Mouse (Mus musculus) olfactory bulb, adult 2 months (tissue): ENCODE results near the gene Sept1. TPM values are rescaled to one million over a fixed set of nuclear protein-coding genes. Genes with fewer than 3 reads are reported as not detected.

Experiments
- H3K27ac ChIP-seq: fragments of 200-500 bp; 2 replicates; pipeline ENCODE4 v1.5.1; 2012; ENCODE audit warnings: low read depth, low read length; ENCODE audit not compliant: insufficient read depth
- H3K4me1 ChIP-seq: fragments of 200-500 bp; 2 replicates; pipeline ENCODE4 v1.6.1; 2012; ENCODE audit warnings: low read length; ENCODE audit not compliant: control insufficient read depth, insufficient read depth
- H3K4me3 ChIP-seq: fragments of 200-500 bp; 2 replicates; pipeline ENCODE4 v1.5.1; 2012; ENCODE audit warnings: mild to moderate bottlenecking, low read depth, low read length, moderate library complexity; ENCODE audit not compliant: insufficient read depth
- POLR2A ChIP-seq: fragments of 200-500 bp; IDR thresholded peaks from 2 replicates; pipeline ENCODE4 v1.6.1; 2012; ENCODE audit warnings: mild to moderate bottlenecking, low read depth, low read length, moderate library complexity; ENCODE audit not compliant: insufficient read depth
- WGBS: fragments of 180-500 bp; shearing (Covaris S2); methylation state at CpG from one replicate; pipeline ENCODE4 v1.1.7; 2018; 5-methylcytosine and 5-hydroxymethylcytosine counted together
- polyA plus RNA-seq: library from polyadenylated mRNA; stranded (reverse); fragments of >200 nt; gene quantifications from 2 replicates; pipeline ENCODE4 v1.2.4, GENCODE M21; 2012; ENCODE audit warnings: low replicate concordance; ENCODE audit not compliant: missing spikeins, insufficient read depth, insufficient read length

Gene Sept1
- polyA plus RNA-seq, 1 experiment: 2,394 TPM

DNA sequence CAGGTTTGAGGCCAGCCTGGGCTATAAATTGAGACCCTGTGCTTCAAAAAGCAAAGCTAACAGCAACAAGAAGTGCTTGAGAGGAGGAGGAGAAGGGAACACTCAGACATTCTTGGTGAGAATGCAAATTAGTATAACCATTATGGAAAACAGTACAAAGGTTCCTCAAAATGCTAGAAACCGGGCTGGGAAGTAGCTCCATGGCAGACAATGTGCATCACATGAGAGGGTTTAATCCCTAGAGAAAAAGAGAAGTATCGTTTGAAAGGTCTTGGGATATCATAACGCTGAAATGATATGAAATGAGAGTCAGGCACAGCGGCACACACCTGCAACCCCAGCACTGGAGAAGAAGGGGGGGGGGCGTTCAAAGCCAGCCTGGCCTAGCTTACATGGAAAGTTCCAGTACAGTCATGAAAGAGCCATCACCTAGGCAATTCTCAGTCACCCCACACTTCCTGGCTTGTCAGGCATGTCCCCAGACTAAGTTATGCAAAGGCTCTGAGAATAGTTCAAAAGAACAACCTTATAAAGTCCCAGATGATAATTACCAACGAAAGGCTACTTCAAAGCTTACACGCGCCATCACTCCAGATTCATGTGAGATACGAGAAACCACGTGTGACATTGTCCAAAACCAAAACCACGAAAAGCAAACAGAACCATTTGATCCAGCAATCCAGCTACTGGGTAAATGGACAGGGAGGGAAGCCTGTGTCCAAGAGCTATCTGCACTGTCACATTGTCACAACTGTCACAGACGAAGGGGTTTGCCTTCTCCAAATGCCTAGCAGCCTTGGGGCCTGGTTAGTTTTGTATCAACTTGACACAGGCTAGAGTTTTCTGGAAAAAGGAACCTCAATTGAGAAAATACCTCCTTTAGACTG is 67.1 kb downstream of the Sept1 start:
- no peak for TF ChIP-seq POLR2A
- 86% methylated on average over 12 of the region's 12 CpGs for WGBS
- H3K4me3 ChIP-seq: no peak overlapping the region

More for the DNA sequence above, 67.1 kb downstream of the Sept1 start:
- no peaks in the 10 kb centered on the region for H3K4me1 ChIP-seq
- H3K27ac ChIP-seq: no peak overlapping the region

Other genes starting within 250 kb of the Sept1 start
- not detected in 2 replicates for gene Mvp, start 218.5 kb downstream of the Sept1 start, polyA plus RNA-seq
- not detected in 2 replicates for gene Pagr1b, start 216.6 kb downstream of the Sept1 start, polyA plus RNA-seq
- not detected in 2 replicates for gene Pagr1a, start 215.8 kb downstream of the Sept1 start, polyA plus RNA-seq
- not detected in 2 replicates for gene Gm42742, start 212.0 kb downstream of the Sept1 start, polyA plus RNA-seq
- not detected in 2 replicates for gene Prrt2, start 211.9 kb downstream of the Sept1 start, polyA plus RNA-seq
- gene Maz, start 206.1 kb downstream of the Sept1 start, polyA plus RNA-seq: 437 and 572 TPM in 2 replicates
- gene Kif22, start 190.7 kb downstream of the Sept1 start, polyA plus RNA-seq: not detected in 2 replicates
- gene Zg16, start 145.8 kb downstream of the Sept1 start, polyA plus RNA-seq: not detected in 2 replicates
- gene AI467606, start 141.8 kb downstream of the Sept1 start, polyA plus RNA-seq: not detected in 2 replicates
- not detected in 2 replicates for gene Qprt, start 110.9 kb downstream of the Sept1 start, polyA plus RNA-seq
- gene Spn, start 95.3 kb downstream of the Sept1 start, polyA plus RNA-seq: not detected in 2 replicates
- gene Cd2bp2, start 37.1 kb downstream of the Sept1 start, polyA plus RNA-seq: not detected in 2 replicates
- not detected in 2 replicates for gene Tbc1d10b, start 24.7 kb downstream of the Sept1 start, polyA plus RNA-seq
- not detected in 2 replicates for gene Mylpf, start 24.2 kb downstream of the Sept1 start, polyA plus RNA-seq
- not detected in 2 replicates for gene Zfp553, start 69 bp downstream of the Sept1 start, polyA plus RNA-seq
- gene Zfp771, start 11.1 kb upstream of the Sept1 start, polyA plus RNA-seq: not detected in 2 replicates
- not detected in 2 replicates for gene Dctpp1, start 27.6 kb upstream of the Sept1 start, polyA plus RNA-seq
- gene Sephs2, start 40.9 kb upstream of the Sept1 start, polyA plus RNA-seq: not detected in 2 replicates
- gene Itgal, start 63.1 kb upstream of the Sept1 start, polyA plus RNA-seq: 156 TPM in 1 of 2 replicates, not detected in the other
- gene Zfp768, start 112.5 kb upstream of the Sept1 start, polyA plus RNA-seq: not detected in 2 replicates
- not detected in 2 replicates for gene Zfp747, start 142.9 kb upstream of the Sept1 start, polyA plus RNA-seq
- not detected in 2 replicates for gene 9130019O22Rik, start 154.0 kb upstream of the Sept1 start, polyA plus RNA-seq
- gene E430018J23Rik, start 160.5 kb upstream of the Sept1 start, polyA plus RNA-seq: not detected in 2 replicates
- not detected in 2 replicates for gene Zfp764, start 173.7 kb upstream of the Sept1 start, polyA plus RNA-seq
- not detected in 2 replicates for gene Zfp688, start 188.9 kb upstream of the Sept1 start, polyA plus RNA-seq
- not detected in 2 replicates for gene Zfp689, start 216.0 kb upstream of the Sept1 start, polyA plus RNA-seq
- not detected in 2 replicates for gene Prr14, start 226.5 kb upstream of the Sept1 start, polyA plus RNA-seq
- gene Fbrs, start 246.1 kb upstream of the Sept1 start, polyA plus RNA-seq: not detected in 2 replicates